Mouse (Mus musculus): ENCODE data around the gene H2al1i. TPM values are rescaled to one million over a fixed set of nuclear protein-coding genes. Genes with fewer than 3 reads are reported as not detected.

H2al1i gene
- total RNA-seq, 2 experiments from 2014 or later: not detected

Other genes starting within 250 kb of the H2al1i start
- gene H2al1a, start 25.4 kb upstream of the H2al1i start, total RNA-seq (2014; fragmentation: Nextera tagmentation): not detected in 2 replicates
- gene H2al1a, start 25.4 kb upstream of the H2al1i start, total RNA-seq (2017): not detected in 2 replicates
- not detected in 2 replicates for gene H2al1b, start 22.2 kb upstream of the H2al1i start, total RNA-seq (2014; fragmentation: Nextera tagmentation)
- not detected in 2 replicates for gene H2al1b, start 22.2 kb upstream of the H2al1i start, total RNA-seq (2017)
- not detected in 2 replicates for gene H2al1c, start 19.0 kb upstream of the H2al1i start, total RNA-seq (2014; fragmentation: Nextera tagmentation)
- gene H2al1c, start 19.0 kb upstream of the H2al1i start, total RNA-seq (2017): not detected in 2 replicates
- gene H2al1d, start 15.8 kb upstream of the H2al1i start, total RNA-seq (2014; fragmentation: Nextera tagmentation): not detected in 2 replicates
- gene H2al1d, start 15.8 kb upstream of the H2al1i start, total RNA-seq (2017): not detected in 2 replicates
- not detected in 2 replicates for gene H2al1e, start 12.7 kb upstream of the H2al1i start, total RNA-seq (2014; fragmentation: Nextera tagmentation)
- not detected in 2 replicates for gene H2al1e, start 12.7 kb upstream of the H2al1i start, total RNA-seq (2017)
- gene H2al1f, start 9.5 kb upstream of the H2al1i start, total RNA-seq (2014; fragmentation: Nextera tagmentation): not detected in 2 replicates
- not detected in 2 replicates for gene H2al1f, start 9.5 kb upstream of the H2al1i start, total RNA-seq (2017)
- gene H2al1g, start 6.4 kb upstream of the H2al1i start, total RNA-seq (2014; fragmentation: Nextera tagmentation): not detected in 2 replicates
- not detected in 2 replicates for gene H2al1g, start 6.4 kb upstream of the H2al1i start, total RNA-seq (2017)
- gene H2al1h, start 3.2 kb upstream of the H2al1i start, total RNA-seq (2014; fragmentation: Nextera tagmentation): not detected in 2 replicates
- gene H2al1h, start 3.2 kb upstream of the H2al1i start, total RNA-seq (2017): not detected in 2 replicates
- not detected in 2 replicates for gene H2al1j, start 3.2 kb downstream of the H2al1i start, total RNA-seq (2014; fragmentation: Nextera tagmentation)
- not detected in 2 replicates for gene H2al1j, start 3.2 kb downstream of the H2al1i start, total RNA-seq (2017)

Measured in megakaryocyte-erythroid progenitor cell, adult 5-6 weeks (primary cell).